Mouse (Mus musculus): Measurements from ENCODE around the gene Abcb1b. TPM values are rescaled to one million over a fixed set of nuclear protein-coding genes. Genes with fewer than 3 reads are reported as not detected.

The Abcb1b gene
- polyA plus RNA-seq, 1 experiment = 0.59 TPM

DNA sequence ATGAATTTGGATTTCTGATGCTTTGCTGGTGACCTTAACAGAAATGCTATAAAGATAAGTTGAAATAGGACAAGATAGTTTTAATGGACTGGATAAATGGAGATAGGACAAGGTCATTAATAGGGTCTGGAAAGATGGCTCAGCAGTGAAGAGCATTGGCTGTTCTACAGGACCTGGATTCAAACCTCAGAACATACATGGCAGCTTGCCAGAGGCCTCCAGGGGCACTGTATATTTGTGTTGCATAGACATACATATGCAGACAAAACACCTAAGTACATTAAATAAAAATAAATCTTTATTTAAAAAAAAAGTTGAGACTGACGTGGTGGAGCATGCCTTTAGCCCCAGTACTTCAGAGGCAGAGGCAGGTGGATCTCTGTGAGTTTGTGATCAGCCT lies 103.1 kb downstream of the Abcb1b start:
- no peak for DNase-seq (ENCODE audit: low read depth)
- TF ChIP-seq POLR2A (IDR thresholded peaks at IDR 0.05; ENCODE audit: borderline replicate concordance, extremely low read depth, insufficient read depth, insufficient read length, poor library complexity, severe bottlenecking) (no peak), CTCF (IDR thresholded peaks at IDR 0.05; ENCODE audit: borderline replicate concordance, extremely low read depth, insufficient read depth, insufficient read length) (no peak)

DNA sequence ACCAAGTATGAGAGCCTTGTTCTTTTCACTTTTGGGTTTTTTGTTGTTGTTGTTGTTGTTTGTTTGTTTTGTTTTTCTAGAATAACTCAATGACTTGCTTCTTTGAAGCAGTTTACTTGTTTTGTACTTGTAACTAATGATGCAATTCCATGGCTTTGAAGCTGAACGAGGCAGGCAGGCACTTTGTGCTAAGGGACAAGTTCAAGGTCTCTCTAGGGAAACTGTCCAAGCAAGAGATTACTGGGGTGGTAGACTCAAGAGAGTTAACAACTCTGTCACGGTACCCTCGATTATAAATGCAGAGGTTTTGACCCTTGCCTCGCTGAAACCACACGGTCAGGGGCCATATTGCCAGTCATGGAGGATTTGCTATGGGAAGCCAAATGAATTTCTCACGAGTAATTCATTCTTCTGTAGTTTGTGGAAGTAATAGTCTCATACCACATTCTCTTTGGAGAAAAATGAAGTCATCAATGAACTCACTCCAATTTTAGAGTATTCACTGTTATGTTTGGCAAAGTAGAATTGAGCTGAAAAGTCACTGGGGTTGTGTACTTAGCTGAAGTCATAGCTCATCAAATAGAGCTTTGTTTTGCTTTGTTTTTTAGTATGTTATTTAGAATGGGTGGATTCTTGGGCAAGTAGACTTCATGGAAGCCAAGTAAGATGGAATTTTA lies 104.3 kb downstream of the Abcb1b start:
- no peak for DNase-seq (ENCODE audit: low read depth)
- TF ChIP-seq CTCF (IDR thresholded peaks at IDR 0.05; ENCODE audit: borderline replicate concordance, extremely low read depth, insufficient read depth, insufficient read length) (no peak), POLR2A (IDR thresholded peaks at IDR 0.05; ENCODE audit: borderline replicate concordance, extremely low read depth, insufficient read depth, insufficient read length, poor library complexity, severe bottlenecking) (no peak)

DNA sequence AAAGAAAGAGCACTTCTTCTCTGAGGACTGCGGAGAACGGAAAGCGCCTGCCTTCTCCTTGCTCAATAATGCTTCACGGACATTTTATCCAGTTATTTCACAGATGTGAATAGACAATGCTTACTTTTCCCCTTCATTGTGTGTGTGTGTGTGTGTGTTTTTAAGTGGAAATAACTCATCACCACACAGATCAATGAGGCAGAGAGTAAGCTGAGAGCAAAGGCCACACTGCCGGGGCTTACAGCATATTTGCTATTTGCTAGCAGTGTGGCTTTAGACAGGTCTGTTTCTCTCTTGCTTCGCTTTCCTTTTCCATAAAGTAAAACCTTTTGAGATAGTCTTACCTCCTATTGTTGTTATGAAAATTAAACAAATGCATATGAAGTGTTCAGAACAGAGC lies 106.6 kb downstream of the Abcb1b start:
- no peak for TF ChIP-seq CTCF (IDR thresholded peaks at IDR 0.05; ENCODE audit: borderline replicate concordance, extremely low read depth, insufficient read depth, insufficient read length)
- TF ChIP-seq POLR2A (IDR thresholded peaks at IDR 0.05; ENCODE audit: borderline replicate concordance, extremely low read depth, insufficient read depth, insufficient read length, poor library complexity, severe bottlenecking) = no peak
- DNase-seq (ENCODE audit: low read depth) = peak; percentile 31

DNA sequence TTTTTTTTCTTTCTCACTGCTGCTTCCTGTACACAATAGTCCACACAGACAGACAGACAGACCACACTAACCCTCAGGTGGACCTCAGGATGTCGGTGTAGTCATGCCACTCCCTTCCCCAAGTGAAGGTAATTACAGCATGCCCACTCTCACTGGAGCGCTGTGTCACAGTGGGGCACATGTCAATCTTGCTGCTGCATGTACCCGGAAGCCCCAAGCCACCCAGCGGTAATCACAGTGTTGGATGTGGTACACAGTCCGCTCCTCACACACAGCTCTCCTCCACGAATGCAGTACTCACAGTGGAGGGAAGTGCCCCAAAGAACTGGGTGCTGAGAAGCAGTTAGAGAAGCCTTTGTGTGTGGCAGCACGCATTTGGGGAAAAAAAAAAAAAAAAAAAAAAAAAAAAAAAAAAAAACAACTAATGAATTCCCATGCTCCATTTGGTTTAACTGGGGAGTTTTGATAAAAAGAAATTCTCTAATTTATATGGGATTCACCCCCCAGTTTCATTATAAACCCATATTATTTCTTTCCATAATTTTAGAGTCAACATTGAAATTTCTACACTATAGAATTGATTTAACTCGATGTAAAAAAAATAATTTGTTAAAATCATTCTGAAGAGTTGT lies 113.7 kb downstream of the Abcb1b start:
- TF ChIP-seq CTCF (IDR thresholded peaks at IDR 0.05; ENCODE audit: borderline replicate concordance, extremely low read depth, insufficient read depth, insufficient read length) (no peak), POLR2A (IDR thresholded peaks at IDR 0.05; ENCODE audit: borderline replicate concordance, extremely low read depth, insufficient read depth, insufficient read length, poor library complexity, severe bottlenecking) (no peak)
- no peak for DNase-seq (ENCODE audit: low read depth)

Other genes starting within 250 kb of the Abcb1b start
- 28.8 and 37.1 TPM in 2 replicates for gene Rundc3b, start 175.2 kb upstream of the Abcb1b start, polyA plus RNA-seq (2012; rRNA removed)
- gene Abcb1a, start 138.1 kb upstream of the Abcb1b start, polyA plus RNA-seq (2012; rRNA removed) = 2.4 and 4.5 TPM in 2 replicates
- 0.34 and 0.45 TPM in 2 replicates for gene Abcb4, start 95.6 kb downstream of the Abcb1b start, polyA plus RNA-seq (2012; rRNA removed)
- 12.8 and 13.7 TPM in 2 replicates for gene Crot, start 199.2 kb downstream of the Abcb1b start, polyA plus RNA-seq (2012; rRNA removed)

All from brain, embryonic 14.5 days (tissue).